Mouse (Mus musculus): Measurements from ENCODE around the gene Rhoj. TPM values are rescaled to one million over a fixed set of nuclear protein-coding genes. Genes with fewer than 3 reads are reported as not detected.

Rhoj gene
- polyA plus RNA-seq, 1 experiment: 14.1 TPM

GRCm38 (mm10) chr12:75313992-75314391 is 5.9 kb downstream of the Rhoj start:
- no peak overlapping the region for H3K4me3 ChIP-seq
- no peak overlapping the region for H3K4me2 ChIP-seq (ENCODE audit: low read depth)
- no peak overlapping the region for H3ac ChIP-seq (ENCODE audit: control insufficient read depth, insufficient read length)
- peaks cover 4% of the 10 kb centered on the region for H3K79me2 ChIP-seq (ENCODE audit: control insufficient read depth, insufficient read depth)
- no peaks in the 10 kb centered on the region for H3K36me3 ChIP-seq (ENCODE audit: control insufficient read depth, insufficient read depth)
- H3K27me3 ChIP-seq (ENCODE audit: control insufficient read depth, insufficient read depth, insufficient read length): no peaks in the 10 kb centered on the region
- TF ChIP-seq TCF3 (IDR thresholded peaks at IDR 0.05; ENCODE audit: insufficient read length, low read depth) (no peak), REST (IDR thresholded peaks at IDR 0.05; ENCODE audit: insufficient read depth, insufficient read length) (no peak), MYOG (IDR thresholded peaks at IDR 0.05; ENCODE audit: control insufficient read depth in 1 of 3, insufficient read depth in 1 of 3, insufficient read length in 2 of 3, low read depth in 2 of 3) (no peak), USF1 (IDR thresholded peaks at IDR 0.05; ENCODE audit: low read depth) (no peak), POLR2AphosphoS2 (IDR thresholded peaks at IDR 0.05; ENCODE audit: insufficient read length, low read depth) (no peak), SRF (IDR thresholded peaks at IDR 0.05; ENCODE audit: control insufficient read depth, insufficient read length, low read depth) (no peak), CEBPB (IDR thresholded peaks at IDR 0.05; ENCODE audit: insufficient read depth, poor library complexity, severe bottlenecking) (no peak), POLR2A (IDR thresholded peaks at IDR 0.05; ENCODE audit: insufficient read length, low read depth) (no peak), MAX (IDR thresholded peaks at IDR 0.05; ENCODE audit: low read depth) (no peak), MYOD1 (IDR thresholded peaks at IDR 0.05; ENCODE audit: control insufficient read depth in 1 of 3, insufficient read length in 2 of 3, low read depth in 2 of 3) (no peak), E2F4 (IDR thresholded peaks at IDR 0.05; ENCODE audit: insufficient read depth) (no peak), TCF12 (IDR thresholded peaks at IDR 0.05; ENCODE audit: insufficient read depth, poor library complexity, severe bottlenecking) (no peak)

GRCm38 (mm10) chr12:75315851-75316250 is 7.7 kb downstream of the Rhoj start:
- Histone ChIP-seq H3K4me3 (no peak overlapping the region), H3K4me2 (ENCODE audit: low read depth) (no peak overlapping the region), H3ac (ENCODE audit: control insufficient read depth, insufficient read length) (no peak overlapping the region), H3K79me2 (ENCODE audit: control insufficient read depth, insufficient read depth) (peaks cover 4% of the 10 kb centered on the region), H3K36me3 (ENCODE audit: control insufficient read depth, insufficient read depth) (no peaks in the 10 kb centered on the region), H3K27me3 (ENCODE audit: control insufficient read depth, insufficient read depth, insufficient read length) (no peaks in the 10 kb centered on the region)
- TF ChIP-seq E2F4 (IDR thresholded peaks at IDR 0.05; ENCODE audit: insufficient read depth): no peak
- TF ChIP-seq SRF (IDR thresholded peaks at IDR 0.05; ENCODE audit: control insufficient read depth, insufficient read length, low read depth): no peak
- TF ChIP-seq MYOD1 (IDR thresholded peaks at IDR 0.05; ENCODE audit: control insufficient read depth in 1 of 3, insufficient read length in 2 of 3, low read depth in 2 of 3): no peak
- no peak for TF ChIP-seq TCF12 (IDR thresholded peaks at IDR 0.05; ENCODE audit: insufficient read depth, poor library complexity, severe bottlenecking)
- TF ChIP-seq CEBPB (IDR thresholded peaks at IDR 0.05; ENCODE audit: insufficient read depth, poor library complexity, severe bottlenecking): no peak
- TF ChIP-seq POLR2A (IDR thresholded peaks at IDR 0.05; ENCODE audit: insufficient read length, low read depth): no peak
- TF ChIP-seq TCF3 (IDR thresholded peaks at IDR 0.05; ENCODE audit: insufficient read length, low read depth): no peak
- no peak for TF ChIP-seq POLR2AphosphoS2 (IDR thresholded peaks at IDR 0.05; ENCODE audit: insufficient read length, low read depth)
- no peak for TF ChIP-seq MYOG (IDR thresholded peaks at IDR 0.05; ENCODE audit: control insufficient read depth in 1 of 3, insufficient read depth in 1 of 3, insufficient read length in 2 of 3, low read depth in 2 of 3)
- TF ChIP-seq USF1 (IDR thresholded peaks at IDR 0.05; ENCODE audit: low read depth): no peak
- TF ChIP-seq REST (IDR thresholded peaks at IDR 0.05; ENCODE audit: insufficient read depth, insufficient read length): no peak
- TF ChIP-seq MAX (IDR thresholded peaks at IDR 0.05; ENCODE audit: low read depth): no peak

- Histone ChIP-seq H3K79me2 (ENCODE audit: control insufficient read depth, insufficient read depth) (no peaks in the 10 kb centered on the region), H3K4me2 (ENCODE audit: low read depth) (no peak overlapping the region), H3K4me3 (no peak overlapping the region), H3K27me3 (ENCODE audit: control insufficient read depth, insufficient read depth, insufficient read length) (no peaks in the 10 kb centered on the region), H3K36me3 (ENCODE audit: control insufficient read depth, insufficient read depth) (no peaks in the 10 kb centered on the region), H3ac (ENCODE audit: control insufficient read depth, insufficient read length) (no peak overlapping the region)
- TF ChIP-seq POLR2A (IDR thresholded peaks at IDR 0.05; ENCODE audit: insufficient read length, low read depth): no peak
- TF ChIP-seq POLR2AphosphoS2 (IDR thresholded peaks at IDR 0.05; ENCODE audit: insufficient read length, low read depth): no peak
Measured at GRCm38 (mm10) chr12:75320441-75320925, 12.4 kb downstream of the Rhoj start.

GRCm38 (mm10) chr12:75321189-75321588 is 13.1 kb downstream of the Rhoj start:
- no peak overlapping the region for H3K4me2 ChIP-seq (ENCODE audit: low read depth)
- no peak overlapping the region for H3K4me3 ChIP-seq
- H3K36me3 ChIP-seq (ENCODE audit: control insufficient read depth, insufficient read depth): no peaks in the 10 kb centered on the region
- TF ChIP-seq POLR2AphosphoS2 (IDR thresholded peaks at IDR 0.05; ENCODE audit: insufficient read length, low read depth) (no peak), CEBPB (IDR thresholded peaks at IDR 0.05; ENCODE audit: insufficient read depth, poor library complexity, severe bottlenecking) (no peak), SRF (IDR thresholded peaks at IDR 0.05; ENCODE audit: control insufficient read depth, insufficient read length, low read depth) (no peak), TCF12 (IDR thresholded peaks at IDR 0.05; ENCODE audit: insufficient read depth, poor library complexity, severe bottlenecking) (no peak), POLR2A (IDR thresholded peaks at IDR 0.05; ENCODE audit: insufficient read length, low read depth) (no peak), USF1 (IDR thresholded peaks at IDR 0.05; ENCODE audit: low read depth) (no peak), TCF3 (IDR thresholded peaks at IDR 0.05; ENCODE audit: insufficient read length, low read depth) (no peak), MYOG (IDR thresholded peaks at IDR 0.05; ENCODE audit: control insufficient read depth in 1 of 3, insufficient read depth in 1 of 3, insufficient read length in 2 of 3, low read depth in 2 of 3) (no peak), MAX (IDR thresholded peaks at IDR 0.05; ENCODE audit: low read depth) (no peak), REST (IDR thresholded peaks at IDR 0.05; ENCODE audit: insufficient read depth, insufficient read length) (no peak)
- H3ac ChIP-seq (ENCODE audit: control insufficient read depth, insufficient read length): no peak overlapping the region
- H3K27me3 ChIP-seq (ENCODE audit: control insufficient read depth, insufficient read depth, insufficient read length): no peaks in the 10 kb centered on the region
- H3K79me2 ChIP-seq (ENCODE audit: control insufficient read depth, insufficient read depth): no peaks in the 10 kb centered on the region

- Histone ChIP-seq H3K79me2 (ENCODE audit: control insufficient read depth, insufficient read depth) (no peaks in the 10 kb centered on the region), H3K36me3 (ENCODE audit: control insufficient read depth, insufficient read depth) (no peaks in the 10 kb centered on the region), H3K4me2 (ENCODE audit: low read depth) (no peak overlapping the region), H3K27me3 (ENCODE audit: control insufficient read depth, insufficient read depth, insufficient read length) (no peaks in the 10 kb centered on the region), H3ac (ENCODE audit: control insufficient read depth, insufficient read length) (no peak overlapping the region), H3K4me3 (no peak overlapping the region)
- no peak for TF ChIP-seq REST (IDR thresholded peaks at IDR 0.05; ENCODE audit: insufficient read depth, insufficient read length)
- TF ChIP-seq MYOG (IDR thresholded peaks at IDR 0.05; ENCODE audit: control insufficient read depth in 1 of 3, insufficient read depth in 1 of 3, insufficient read length in 2 of 3, low read depth in 2 of 3): no peak
- no peak for TF ChIP-seq POLR2A (IDR thresholded peaks at IDR 0.05; ENCODE audit: insufficient read length, low read depth)
- no peak for TF ChIP-seq SRF (IDR thresholded peaks at IDR 0.05; ENCODE audit: control insufficient read depth, insufficient read length, low read depth)
- no peak for TF ChIP-seq TCF12 (IDR thresholded peaks at IDR 0.05; ENCODE audit: insufficient read depth, poor library complexity, severe bottlenecking)
- no peak for TF ChIP-seq MAX (IDR thresholded peaks at IDR 0.05; ENCODE audit: low read depth)
- TF ChIP-seq CEBPB (IDR thresholded peaks at IDR 0.05; ENCODE audit: insufficient read depth, poor library complexity, severe bottlenecking): no peak
- no peak for TF ChIP-seq TCF3 (IDR thresholded peaks at IDR 0.05; ENCODE audit: insufficient read length, low read depth)
- TF ChIP-seq USF1 (IDR thresholded peaks at IDR 0.05; ENCODE audit: low read depth): no peak
- no peak for TF ChIP-seq POLR2AphosphoS2 (IDR thresholded peaks at IDR 0.05; ENCODE audit: insufficient read length, low read depth)
- no peak for TF ChIP-seq MYOD1 (IDR thresholded peaks at IDR 0.05; ENCODE audit: control insufficient read depth in 1 of 3, insufficient read length in 2 of 3, low read depth in 2 of 3)
- no peak for TF ChIP-seq E2F4 (IDR thresholded peaks at IDR 0.05; ENCODE audit: insufficient read depth)
Measured at GRCm38 (mm10) chr12:75329188-75329587, 21.1 kb downstream of the Rhoj start.
